Mouse (Mus musculus) left cerebral cortex, adult 2 months (tissue): ENCODE results near the gene Phtf1. TPM values are rescaled to one million over a fixed set of nuclear protein-coding genes. Genes with fewer than 3 reads are reported as not detected.

Experiments used
- DNase-seq, 2 experiments: peaks; one replicate each; pipeline ENCODE4 v3.0.0; 2021 to 2022; ENCODE audit warnings: low spot score in 2 of 2, mixed read lengths in 1 of 2; ENCODE audit errors: extremely low spot score in 1 of 2
- H3K27ac ChIP-seq: fragments of 200-600 bp; 2 replicates; pipeline ENCODE4 v1.8.1; 2022
- H3K4me3 ChIP-seq: fragments of 200-600 bp; 2 replicates; pipeline ENCODE4 v1.8.1; 2022
- CTCF ChIP-seq: fragments of 200-600 bp; IDR thresholded peaks from 2 replicates; pipeline ENCODE4 v1.8.1; 2022; ENCODE audit warnings: antibody characterized with exemption, mild to moderate bottlenecking, moderate library complexity
- intact Hi-C: fragments of 180-260 bp; cut with DNase I; formaldehyde crosslinking; loops from one replicate; pipeline ENCODE4 v1.15.1; 2025
- total RNA-seq, 2 experiments: library from RNA; stranded (reverse); gene quantifications; 2 replicates each; pipeline ENCODE4 v1.2.3; 2021

Phtf1 gene
- total RNA-seq, 2 experiments from 2014 or later = 43.4 to 48.1 TPM

DNA sequence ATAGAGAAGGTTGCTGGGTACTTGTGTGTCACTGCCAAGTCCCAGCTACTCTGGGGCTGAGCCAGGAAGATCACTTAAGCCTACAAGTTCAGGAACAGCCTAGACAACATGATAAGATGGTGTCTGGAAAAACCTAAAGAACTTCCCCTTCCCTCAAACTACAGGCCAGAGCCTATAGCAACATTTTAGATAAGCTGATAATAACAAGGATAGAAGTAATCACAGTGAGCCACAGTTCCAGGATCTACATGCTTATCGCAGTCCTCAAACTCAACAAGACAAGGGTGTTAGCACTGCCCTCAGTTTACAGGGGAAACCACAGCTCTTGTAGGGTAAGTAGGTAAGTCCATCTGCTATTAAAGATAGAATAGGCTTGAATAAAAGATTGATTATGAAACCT lies 64.2 kb downstream of the Phtf1 start:
- TF ChIP-seq CTCF = no peak
- intact Hi-C loops = no loop called here
- H3K27ac ChIP-seq = no peak overlapping the region
- no peak overlapping the region for H3K4me3 ChIP-seq
- no peak for DNase-seq

- Histone ChIP-seq H3K4me3 (no peak overlapping the region), H3K27ac (no peak overlapping the region)
- no peak for TF ChIP-seq CTCF
- no peak for DNase-seq
- intact Hi-C loops = no loop called here
Observed at GRCm38 (mm10) chr3:104032747-104033146, 64.8 kb downstream of the Phtf1 start.

DNA sequence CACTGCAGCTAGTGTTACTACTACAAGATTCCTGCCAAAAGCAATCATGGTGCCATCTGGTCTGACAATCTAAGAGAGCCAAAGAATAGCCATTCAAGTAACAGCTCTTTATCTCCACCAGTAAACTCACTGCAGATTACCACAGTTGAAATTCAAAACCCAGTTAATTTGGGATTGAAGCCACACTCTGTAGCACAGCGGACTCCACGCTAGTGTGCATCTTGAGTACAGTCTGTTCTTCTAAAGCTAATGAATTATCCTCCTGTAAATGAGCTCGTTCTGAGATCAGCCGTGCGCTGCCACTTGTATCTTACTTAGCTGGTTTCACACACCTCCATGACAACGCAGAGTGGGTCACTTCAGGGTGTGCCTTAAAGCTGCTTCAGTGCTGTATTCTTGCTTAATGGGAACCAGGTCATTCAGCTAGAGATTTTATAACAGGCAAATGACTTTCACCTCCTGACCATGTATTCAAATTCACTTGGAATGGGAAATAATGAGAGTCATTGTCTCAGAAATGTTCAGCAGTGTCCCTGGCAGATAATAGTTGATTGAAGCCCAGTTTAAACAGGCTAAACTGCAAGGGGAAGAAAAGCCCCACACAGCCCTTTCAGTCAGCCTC lies 91.2 kb downstream of the Phtf1 start:
- intact Hi-C loops = no loop called here
- peak; percentile 21 to 23 for DNase-seq
- TF ChIP-seq CTCF = no peak
- Histone ChIP-seq H3K27ac (peak overlapping the region; percentile 48), H3K4me3 (no peak overlapping the region)

GRCm38 (mm10) chr3:104069395-104069794 lies 101.5 kb downstream of the Phtf1 start:
- H3K27ac ChIP-seq = no peak overlapping the region
- no peak overlapping the region for H3K4me3 ChIP-seq
- TF ChIP-seq CTCF = no peak
- intact Hi-C loops = no loop called here
- DNase-seq = no peak

Other genes starting within 250 kb of the Phtf1 start
- gene Olfml3, start 230.1 kb upstream of the Phtf1 start, total RNA-seq = 10 to 100 TPM; 12.0 to 13.4 TPM
- gene Gm10964, start 228.7 kb upstream of the Phtf1 start, total RNA-seq = not detected
- 100 to 1,000 TPM; 124 to 128 TPM for gene Hipk1, start 176.5 kb upstream of the Phtf1 start, total RNA-seq
- gene Dclre1b, start 158.7 kb upstream of the Phtf1 start, total RNA-seq = 1 to 10 TPM; 7.7 to 8.2 TPM
- gene Ap4b1, start 158.6 kb upstream of the Phtf1 start, total RNA-seq = 10 to 100 TPM; 14.8 to 15.8 TPM
- gene Gm43064, start 158.5 kb upstream of the Phtf1 start, total RNA-seq = under 1 TPM; 0.27 to 0.87 TPM
- gene Bcl2l15, start 135.5 kb upstream of the Phtf1 start, total RNA-seq = 1 to 10 TPM; 1.3 to 1.8 TPM
- 1 to 10 TPM; 1.2 to 1.8 TPM for gene Ptpn22, start 108.3 kb upstream of the Phtf1 start, total RNA-seq
- gene Rsbn1, start 54.0 kb upstream of the Phtf1 start, total RNA-seq = 10 to 100 TPM; 23.3 to 26.7 TPM